Mouse (Mus musculus) bone marrow, adult 2 months (tissue): ENCODE results near the gene Polr2e.
A peak's percentile ranks its signal among the peaks of the same experiment; 100 is the strongest.

ENCODE experiments used
- CTCF ChIP-seq: fragments of 200-500 bp; IDR thresholded peaks from 2 replicates; pipeline ENCODE4 v1.5.1; 2011; ENCODE audit warnings: low read length, control low read depth; ENCODE audit not compliant: control insufficient read depth, insufficient read depth
- POLR2A ChIP-seq: fragments of 200-500 bp; IDR thresholded peaks from 2 replicates; pipeline ENCODE4 v1.6.1; 2011; ENCODE audit warnings: low read depth, mild to moderate bottlenecking, control low read depth, low read length, borderline replicate concordance; ENCODE audit not compliant: control insufficient read depth

- TF ChIP-seq POLR2A, result peak; percentile 15; the same call in 1 of the 2 replicates
- no peak for TF ChIP-seq CTCF
Measured at GRCm38 (mm10) chr10:80056976-80057682, 17.5 kb upstream of the Polr2e start.
